Mouse (Mus musculus) MEL (cell line): ENCODE results near the gene Zfp664.

Source experiments
- ETS1 ChIP-seq: IDR thresholded peaks from 2 replicates; pipeline ENCODE4 v1.6.1; 2012; ENCODE audit warnings: low read depth, mild to moderate bottlenecking, inconsistent platforms, low read length, improper control_type of control experiment, moderate library complexity
- POLR2A ChIP-seq, 2 experiments: IDR thresholded peaks; 2 replicates each; pipeline ENCODE4 v1.6.1; 2011 to 2012; ENCODE audit warnings: low read length in 2 of 2, mild to moderate bottlenecking in 2 of 2, control low read depth in 1 of 2, improper control_type of control experiment in 1 of 2, low read depth in 1 of 2, moderate library complexity in 1 of 2; ENCODE audit not compliant: control insufficient read depth in 1 of 2, insufficient read depth in 1 of 2, poor library complexity in 1 of 2
- SIN3A ChIP-seq: IDR thresholded peaks from 2 replicates; pipeline ENCODE4 v1.6.1; 2012; ENCODE audit warnings: low read length, improper control_type of control experiment, inconsistent platforms

DNA sequence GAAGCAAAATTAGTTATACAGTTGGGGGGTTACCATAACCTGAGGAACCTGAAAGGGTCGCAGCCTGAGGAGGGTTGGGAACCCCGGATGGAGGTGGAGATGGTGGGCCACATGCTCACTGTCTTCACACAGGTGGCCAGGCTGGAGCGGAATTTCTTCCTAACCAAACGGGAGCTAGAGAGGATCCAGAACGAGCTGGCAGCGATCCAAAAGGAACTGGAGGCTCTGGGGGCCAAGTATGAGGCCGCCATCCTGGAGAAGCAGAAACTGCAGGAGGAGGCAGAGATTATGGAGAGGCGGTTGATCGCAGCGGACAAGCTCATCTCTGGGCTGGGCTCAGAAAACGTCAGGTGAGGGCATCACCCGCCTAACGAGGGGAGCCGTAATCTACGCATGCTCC, 45.4 kb upstream of the Zfp664 start:
- TF ChIP-seq ETS1 (no peak), SIN3A (no peak), POLR2A (IDR thresholded peaks at IDR 0.05; ENCODE audit: control insufficient read depth in 1 of 2, insufficient read depth in 1 of 2, low read depth in 1 of 2, low read length in 2 of 2, poor library complexity in 1 of 2) (no peak)
